Mouse (Mus musculus) heart, postnatal 14 days (tissue): ENCODE data around the gene Fxyd2. TPM values are rescaled to one million over a fixed set of nuclear protein-coding genes. Genes with fewer than 3 reads are reported as not detected.

Experiments
- DNase-seq, 2 experiments: peaks; one replicate each; pipeline ENCODE4 v3.0.0; 2021 to 2022
- intact Hi-C: fragments of 180-260 bp; cut with DNase I; formaldehyde crosslinking; loops from one replicate; pipeline ENCODE4 v1.15.1; 2025
- total RNA-seq, 2 experiments: library from RNA; stranded (reverse); gene quantifications; 2 replicates each; pipeline ENCODE4 v1.2.3; 2021

The Fxyd2 gene
- total RNA-seq, 2 experiments from 2014 or later, result 1.5 to 2.3 TPM

GRCm38 (mm10) chr9:45388385-45388994 is 11.0 kb upstream of the Fxyd2 start:
- intact Hi-C loops, result loop anchor here (1.0 kb wide), 3 partner anchors 43 to 167 kb away; no protein-coding TSS in a partner anchor
- DNase-seq, result peak; percentile 88 to 93

- intact Hi-C loops, result no loop called here
- DNase-seq, result no peak
Measured at GRCm38 (mm10) chr9:45389596-45389995, 9.9 kb upstream of the Fxyd2 start.

- DNase-seq, result no peak
- intact Hi-C loops, result no loop called here
Measured at GRCm38 (mm10) chr9:45391299-45391698, 8.2 kb upstream of the Fxyd2 start.

DNA sequence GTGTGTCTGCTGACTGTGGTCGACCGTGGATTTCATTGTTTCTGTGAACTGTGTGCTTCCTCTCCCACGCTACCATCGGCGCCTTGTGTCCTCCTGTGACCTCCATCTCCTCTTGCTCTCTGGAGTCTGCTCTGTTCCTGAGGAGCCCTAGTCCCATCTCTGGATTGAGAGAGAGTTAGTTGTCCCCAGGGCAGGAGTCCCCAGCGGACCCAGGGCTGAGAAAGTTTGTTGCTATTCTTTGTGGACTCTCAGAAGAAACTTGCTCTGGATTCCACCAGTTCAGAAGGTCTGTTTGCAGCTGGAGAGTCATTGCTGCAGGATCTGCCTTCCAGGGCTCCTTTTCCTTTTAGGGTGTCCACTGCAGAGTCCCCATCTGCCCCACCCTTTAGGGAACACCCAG is 4.3 kb upstream of the Fxyd2 start:
- DNase-seq, result no peak
- intact Hi-C loops, result no loop called here

GRCm38 (mm10) chr9:45395796-45396195 is 3.7 kb upstream of the Fxyd2 start:
- intact Hi-C loops, result no loop called here
- DNase-seq, result no peak

- intact Hi-C loops, result no loop called here
- no peak for DNase-seq
Measured at GRCm38 (mm10) chr9:45398336-45398735, 1.1 kb upstream of the Fxyd2 start.

GRCm38 (mm10) chr9:45401851-45402250 is 2.4 kb downstream of the Fxyd2 start:
- no peak for DNase-seq
- intact Hi-C loops, result no loop called here

GRCm38 (mm10) chr9:45402957-45403356 is 3.5 kb downstream of the Fxyd2 start:
- no peak for DNase-seq
- intact Hi-C loops, result no loop called here

DNA sequence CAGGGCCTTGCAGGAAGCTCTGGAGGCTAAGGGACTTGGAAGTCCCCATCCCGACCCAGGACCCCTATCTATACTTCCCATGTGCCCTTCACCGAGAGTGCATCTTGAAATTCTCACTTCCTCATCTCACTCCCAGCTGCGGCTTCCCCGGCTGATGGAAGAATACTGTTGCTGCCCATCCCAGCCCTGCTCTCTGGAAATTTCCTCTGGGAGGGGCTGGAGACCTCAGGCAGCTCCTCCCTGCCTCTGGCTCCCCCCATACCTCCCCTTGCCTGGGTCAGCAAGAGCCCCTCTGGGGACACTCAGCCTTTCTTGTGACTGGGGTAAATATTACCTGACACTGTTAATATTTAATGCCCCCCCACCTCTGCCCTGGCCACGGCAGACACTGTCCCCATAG is 6.2 kb downstream of the Fxyd2 start:
- DNase-seq, result no peak
- intact Hi-C loops, result no loop called here

- intact Hi-C loops, result no loop called here
- DNase-seq, result no peak
Measured at GRCm38 (mm10) chr9:45406808-45407207, 7.3 kb downstream of the Fxyd2 start.

DNA sequence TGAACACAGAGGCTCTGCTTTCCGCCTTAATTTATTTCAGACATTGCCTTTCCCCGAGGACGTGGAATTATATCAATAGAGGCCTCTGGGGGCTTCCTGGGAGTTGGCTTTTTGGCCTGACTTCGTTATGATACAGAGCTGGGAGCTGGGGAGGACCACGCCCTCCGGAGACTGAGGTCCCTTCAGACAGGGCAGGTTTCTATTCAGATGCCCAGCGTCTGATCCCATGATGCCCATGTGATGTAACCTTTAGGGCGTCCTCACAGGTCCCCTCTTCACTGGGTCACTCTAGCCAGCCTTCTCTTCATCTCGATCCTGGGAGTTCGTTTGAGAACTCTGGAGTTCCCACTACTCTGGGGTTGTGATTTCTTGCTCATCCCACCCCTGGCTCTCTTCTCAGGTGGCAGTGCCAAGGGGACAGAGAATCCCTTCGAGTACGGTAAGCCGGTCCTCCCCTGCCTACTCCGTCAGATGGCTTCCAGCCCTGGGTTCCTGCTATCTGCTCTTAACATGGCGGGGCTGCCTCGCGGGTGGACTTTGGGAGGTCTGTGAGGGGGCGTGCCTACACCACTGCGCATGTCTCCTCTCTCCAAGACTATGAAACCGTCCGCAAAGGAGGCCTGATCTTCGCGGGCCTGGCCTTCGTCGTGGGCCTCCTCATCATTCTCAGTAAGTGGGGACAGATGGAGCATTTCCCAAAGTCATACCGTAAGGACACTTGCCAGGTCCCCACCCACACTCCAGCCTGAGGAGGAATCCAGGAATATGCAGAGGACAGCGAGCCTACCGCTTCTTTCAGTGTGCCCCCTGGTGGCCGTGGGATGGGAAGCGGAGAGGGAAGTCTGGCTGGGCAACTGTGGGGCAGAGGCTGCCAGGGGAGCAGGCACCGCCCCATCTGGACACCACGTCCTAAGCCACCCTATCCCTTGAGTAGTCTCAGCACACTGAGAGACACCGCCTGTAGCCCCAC is 8.5 kb downstream of the Fxyd2 start:
- intact Hi-C loops, result loop anchor here (1.0 kb wide), 1 partner anchor 108 kb away; no protein-coding TSS in a partner anchor
- DNase-seq, result peak; percentile 80 to 86

DNA sequence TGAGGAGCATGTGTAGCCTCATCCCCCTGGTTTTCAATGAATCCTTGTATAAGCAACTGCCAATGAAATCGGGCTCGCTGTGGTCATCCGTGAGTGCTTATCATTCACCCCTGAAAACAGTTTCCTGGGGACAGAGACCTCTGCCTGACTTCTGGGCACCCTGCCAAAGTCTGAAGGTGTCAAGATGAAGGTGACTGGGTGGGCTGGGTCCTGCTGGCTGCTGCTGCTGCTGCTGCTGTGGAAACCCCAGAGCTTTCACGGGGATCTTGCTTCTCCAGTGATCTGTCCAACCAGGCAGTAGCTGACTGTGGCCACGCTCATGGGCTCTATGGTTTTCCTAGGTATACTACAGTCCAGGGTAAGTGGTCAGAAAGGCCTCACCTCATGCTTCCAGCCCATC is 10.7 kb downstream of the Fxyd2 start:
- DNase-seq, result no peak

DNA sequence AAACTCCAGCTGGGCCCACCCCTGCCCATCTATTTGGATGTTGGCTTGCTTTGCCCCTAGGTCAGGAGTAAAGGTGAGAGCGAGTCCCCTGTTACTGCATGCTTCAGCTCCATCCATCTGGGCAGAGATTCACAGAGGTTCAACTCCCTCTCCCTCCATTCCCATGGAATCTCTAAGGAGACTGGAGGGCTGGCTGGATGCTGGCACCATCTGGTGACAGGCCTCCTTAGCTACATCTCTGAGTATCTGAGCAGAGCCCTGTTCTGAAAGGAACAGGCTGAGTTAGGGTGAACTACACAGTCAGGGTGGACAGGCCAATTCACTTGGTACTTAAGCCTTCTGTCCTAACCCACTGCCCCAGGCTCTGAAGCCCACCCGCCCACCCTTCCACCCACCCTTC is 11.1 kb downstream of the Fxyd2 start:
- no peak for DNase-seq
- intact Hi-C loops, result loop anchor here (10.0 kb wide), 1 partner anchor 464 kb away; no protein-coding TSS in a partner anchor

More for the DNA sequence above, 10.7 kb downstream of the Fxyd2 start:
- intact Hi-C loops, result loop anchor here (10.0 kb wide), 1 partner anchor 465 kb away; no protein-coding TSS in a partner anchor

DNA sequence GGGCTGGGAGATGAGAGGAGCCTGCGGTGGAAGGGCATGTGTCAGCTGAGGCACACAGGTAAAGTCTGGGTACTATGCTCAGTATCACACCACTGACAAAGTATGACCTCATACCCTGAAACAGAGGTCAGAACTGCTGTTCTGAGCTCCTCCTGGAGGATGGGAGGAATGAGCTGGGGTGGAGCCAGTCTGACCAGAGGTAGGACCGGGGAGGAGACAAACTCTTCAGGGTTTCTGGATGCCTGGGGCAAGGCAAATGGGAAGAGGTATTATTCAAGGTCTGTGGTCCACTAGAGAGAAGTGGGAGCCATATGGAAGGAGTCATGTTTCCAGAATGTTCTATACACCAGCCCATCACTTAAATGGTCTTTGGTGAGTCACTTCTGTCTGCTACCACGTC is 11.6 kb downstream of the Fxyd2 start:
- no peak for DNase-seq
- intact Hi-C loops, result loop anchor here (10.0 kb wide), 1 partner anchor 464 kb away; no protein-coding TSS in a partner anchor

GRCm38 (mm10) chr9:45411803-45412202 is 12.3 kb downstream of the Fxyd2 start:
- peak in 1 of 2 experiments; percentile 39 for DNase-seq
- intact Hi-C loops, result loop anchor here (10.0 kb wide), 1 partner anchor 463 kb away; no protein-coding TSS in a partner anchor

DNA sequence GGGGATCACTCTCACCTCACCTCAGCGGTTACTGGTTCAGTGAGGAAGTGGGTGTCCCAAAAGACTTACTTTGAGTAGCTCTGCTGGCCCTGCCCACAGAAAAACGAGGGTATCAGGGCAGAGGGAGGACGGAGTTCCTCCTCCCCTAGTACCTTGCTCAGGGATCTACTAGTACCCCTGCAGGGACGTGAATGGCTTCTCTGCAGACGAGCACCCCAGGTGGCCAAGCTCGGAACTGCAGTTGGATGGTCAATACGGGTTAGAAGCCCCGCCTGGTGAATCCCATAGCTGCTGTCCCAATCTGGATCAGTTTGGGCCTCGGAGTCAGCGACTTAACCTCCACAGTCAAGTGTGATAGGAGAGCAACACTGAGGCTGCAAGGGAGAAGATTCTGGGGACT is 12.8 kb downstream of the Fxyd2 start:
- intact Hi-C loops, result loop anchor here (10.0 kb wide), 1 partner anchor 463 kb away; no protein-coding TSS in a partner anchor
- peak; percentile 86 to 94 for DNase-seq

GRCm38 (mm10) chr9:45412700-45413477 is 13.4 kb downstream of the Fxyd2 start:
- DNase-seq, result no peak
- intact Hi-C loops, result loop anchor here (10.0 kb wide), 1 partner anchor 462 kb away; no protein-coding TSS in a partner anchor

DNA sequence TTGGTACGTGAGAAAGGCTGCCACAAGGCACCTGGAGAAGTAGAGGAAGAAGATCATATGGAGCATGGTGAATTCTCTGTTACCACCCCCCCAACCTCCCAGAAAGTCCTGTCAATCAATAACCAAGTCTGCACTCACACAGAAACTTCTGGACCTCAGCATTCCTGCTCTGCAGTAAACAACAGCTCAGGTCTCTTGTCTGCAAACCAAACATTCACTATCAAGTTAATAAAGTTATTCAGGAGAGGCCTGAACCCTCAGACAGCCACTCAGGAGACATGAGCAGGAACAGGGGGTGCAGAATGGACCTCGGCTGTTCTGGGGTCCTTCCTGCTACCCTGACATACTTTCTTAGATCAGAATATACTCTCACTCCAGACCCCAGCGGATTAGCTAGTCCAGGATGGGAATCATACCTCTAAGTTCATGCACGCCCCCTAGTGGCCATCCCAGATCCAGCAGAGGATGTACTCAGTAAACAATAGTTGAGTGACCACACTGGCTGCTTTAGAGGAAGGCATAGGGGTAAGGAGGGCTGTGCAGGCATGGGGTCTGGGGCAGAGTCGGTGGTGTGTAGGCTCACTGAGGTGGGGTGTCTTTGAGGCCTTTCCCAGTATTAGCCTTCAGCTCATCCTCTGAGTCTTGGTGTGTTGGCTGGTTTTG is 14.1 kb downstream of the Fxyd2 start:
- intact Hi-C loops, result loop anchor here (10.0 kb wide), 1 partner anchor 461 kb away; no protein-coding TSS in a partner anchor
- peak in 1 of 2 experiments; percentile 39 for DNase-seq

GRCm38 (mm10) chr9:45415912-45416311 is 16.4 kb downstream of the Fxyd2 start:
- peak; percentile 50 to 74 for DNase-seq
- intact Hi-C loops, result loop anchor here (1.0 to 10.0 kb wide), 3 partner anchors 195 to 459 kb away; no protein-coding TSS in a partner anchor
